Mouse (Mus musculus) spleen, adult 12 weeks (tissue): ENCODE data around the gene Olfr1246.
"Not testable (repeated sequence)": the region's sequence is repeated elsewhere in the genome, so short reads cannot be mapped to it uniquely, and the experiment has no call there.

Source experiments
- DNase-seq: peaks from one replicate; pipeline ENCODE4 v3.0.0; 2022; ENCODE audit warnings: low spot score

Gene Olfr1246

GRCm38 (mm10) chr2:89593057-89593456 is at the start of gene Olfr1246:
Gene Olfr1246 (minus strand): TSS chr2:89593157.
- no peak for DNase-seq

DNA sequence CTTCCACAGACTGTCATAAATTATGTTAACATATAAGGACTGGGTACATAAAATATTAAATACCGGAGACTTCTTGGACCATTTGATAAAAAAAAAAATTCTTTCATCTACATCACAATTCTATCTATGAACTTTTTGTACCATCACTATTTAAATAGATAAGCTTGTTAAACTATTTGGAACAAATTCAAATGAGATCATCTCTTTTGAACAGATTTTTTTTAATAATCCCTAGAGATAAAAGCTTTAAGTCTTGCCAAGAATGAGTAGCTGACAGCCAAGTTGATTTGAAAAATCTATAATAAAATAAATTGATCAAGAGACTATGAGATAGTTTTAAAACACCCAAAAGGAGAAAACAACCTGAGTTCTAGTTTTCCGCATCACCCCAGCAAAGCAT is 41.9 kb upstream of the Olfr1246 start, which contains the start of gene Olfr1249:
Gene Olfr1249, minus strand, starts transcription at position 101 of the 400 bp plus-strand sequence.
- DNase-seq, result no peak

- not testable (repeated sequence) for DNase-seq
Measured at GRCm38 (mm10) chr2:89618145-89618544, 25.2 kb upstream of the Olfr1246 start, which contains the start of gene Olfr1248. Gene Olfr1248 (minus strand): TSS chr2:89618245.

GRCm38 (mm10) chr2:89614030-89614429 is 21.1 kb upstream of the Olfr1246 start, which contains the start of gene Olfr1247:
Gene Olfr1247 (minus strand): TSS chr2:89614130.
- no peak for DNase-seq

DNA sequence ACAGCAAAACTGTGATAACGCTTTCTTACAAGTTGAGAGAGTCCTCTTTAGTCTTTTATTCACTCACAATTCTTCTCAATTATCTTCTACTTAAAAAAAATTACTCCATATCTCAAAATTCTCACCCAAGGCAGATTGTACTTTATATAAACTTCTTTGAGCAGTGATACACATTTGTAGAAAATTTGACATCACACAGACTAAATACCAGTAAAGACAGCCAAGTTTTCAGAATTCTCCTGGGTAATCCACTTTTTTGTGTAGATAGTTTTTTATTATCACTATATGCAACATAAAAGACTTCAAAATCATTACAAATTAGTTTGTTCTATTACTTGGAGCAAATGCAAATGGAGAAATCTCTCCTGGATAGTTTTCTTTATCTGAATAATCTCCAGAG is 14.6 kb downstream of the Olfr1246 start, which contains the start of gene Olfr1245:
Gene Olfr1245, minus strand, starts transcription at position 101 of the 400 bp plus-strand sequence.
- no peak for DNase-seq

GRCm38 (mm10) chr2:89562706-89563105 is 30.3 kb downstream of the Olfr1246 start:
- DNase-seq, result not testable (repeated sequence)

DNA sequence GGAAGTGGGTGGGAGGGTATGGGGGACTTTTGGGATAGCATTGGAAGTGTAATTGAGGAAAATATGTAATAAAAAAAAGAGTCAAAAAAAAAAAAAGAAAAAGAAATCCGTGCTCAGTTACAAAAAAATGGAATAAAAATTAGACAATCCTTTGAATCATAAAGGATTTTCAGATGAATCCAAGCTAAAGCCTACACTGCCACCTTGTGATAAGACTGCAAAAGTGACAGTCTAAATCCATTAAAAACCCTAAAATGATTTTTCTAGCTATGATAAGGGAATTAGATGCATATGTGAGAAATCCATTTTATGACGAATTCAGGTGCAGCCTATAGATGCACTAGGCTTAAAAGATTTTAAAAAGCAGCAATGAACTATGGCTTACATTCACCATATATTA is 48.4 kb downstream of the Olfr1246 start:
- no peak for DNase-seq

DNA sequence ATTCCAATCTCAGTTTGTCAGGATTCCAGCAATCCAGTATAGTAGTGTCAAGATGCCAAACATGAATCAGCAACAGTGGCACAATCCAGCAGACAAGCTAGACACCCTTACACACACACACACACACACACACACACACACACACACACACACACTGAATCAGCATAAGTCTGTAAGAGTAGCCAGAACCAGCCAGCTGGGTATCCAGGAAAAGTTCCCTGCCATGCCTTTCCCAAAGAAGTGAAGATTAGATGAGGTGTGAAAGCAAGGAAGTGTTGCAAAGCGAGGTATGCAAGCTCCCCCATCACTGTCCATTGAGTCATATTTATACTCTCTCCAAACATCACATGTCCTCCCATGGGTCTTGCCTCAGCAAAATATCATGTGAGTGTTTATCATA is 53.0 kb downstream of the Olfr1246 start:
- DNase-seq, result no peak
